Mouse (Mus musculus) midbrain, postnatal 0 days (tissue): ENCODE results near the gene 1700069L16Rik. TPM values are rescaled to one million over a fixed set of nuclear protein-coding genes. Genes with fewer than 3 reads are reported as not detected.

Experiments
- ATAC-seq: fragments of 200-750 bp; cut with Nextera tagmentation; 2 replicates; pipeline ENCODE4 v1.8.0; 2017; ENCODE audit warnings: moderate number of reproducible peaks, mild to moderate bottlenecking, moderate TSS enrichment, moderate library complexity; ENCODE audit not compliant: low FRiP score
- DNase-seq: peaks from one replicate; pipeline ENCODE4 v3.0.0-alpha.2; 2015; ENCODE audit warnings: low spot score
- H3K27ac ChIP-seq: fragments of 300-500 bp; sonication (generic); 2 replicates; pipeline ENCODE4 v1.5.1; 2014; ENCODE audit warnings: low read depth, mild to moderate bottlenecking, low read length, mixed read lengths
- H3K27me3 ChIP-seq: fragments of 300-500 bp; sonication (generic); 2 replicates; pipeline ENCODE4 v1.6.1; 2014; ENCODE audit warnings: low read length, control low read depth, mixed read lengths; ENCODE audit not compliant: insufficient read depth
- H3K36me3 ChIP-seq: fragments of 300-500 bp; sonication (generic); 2 replicates; pipeline ENCODE4 v1.6.1; 2014; ENCODE audit warnings: low read length, control low read depth, mixed read lengths; ENCODE audit not compliant: insufficient read depth
- H3K4me1 ChIP-seq: fragments of 300-500 bp; sonication (generic); 2 replicates; pipeline ENCODE4 v1.6.1; 2014; ENCODE audit warnings: mild to moderate bottlenecking, control low read depth, antibody characterized with exemption, low read length, mixed read lengths; ENCODE audit not compliant: insufficient read depth
- H3K4me2 ChIP-seq: fragments of 300-500 bp; sonication (generic); 2 replicates; pipeline ENCODE4 v1.6.1; 2014; ENCODE audit warnings: low read depth, mild to moderate bottlenecking, low read length, mixed read lengths; ENCODE audit not compliant: poor library complexity, severe bottlenecking
- H3K4me3 ChIP-seq: fragments of 300-500 bp; sonication (generic); 2 replicates; pipeline ENCODE4 v1.5.1; 2014; ENCODE audit warnings: low read depth, mild to moderate bottlenecking, low read length, moderate library complexity
- H3K9ac ChIP-seq: fragments of 300-500 bp; sonication (generic); replicated peaks from 2 replicates; pipeline ENCODE4 v1.6.1; 2014; ENCODE audit warnings: mild to moderate bottlenecking, low read length, moderate library complexity, mixed read lengths; ENCODE audit not compliant: poor library complexity, severe bottlenecking
- H3K9me3 ChIP-seq: fragments of 300-500 bp; sonication (generic); 2 replicates; pipeline ENCODE4 v1.6.1; 2016; ENCODE audit warnings: low read length, control low read depth
- CTCF ChIP-seq: IDR thresholded peaks from 2 replicates; pipeline ENCODE4 v1.5.1; 2016; ENCODE audit warnings: antibody characterized with exemption, mild to moderate bottlenecking
- whole genome bisulfite sequencing: fragments of 180-500 bp; shearing (Covaris S2); extraction: QIAGEN DNeasy Blood & Tissue Kit; methylation state at CpG from one replicate; pipeline ENCODE4 v1.1.7; 2014; 5-methylcytosine and 5-hydroxymethylcytosine counted together
- polyA plus RNA-seq: library from polyadenylated mRNA; unstranded; fragments of >200 nt; fragmentation: Nextera tagmentation; extraction: Ambion mirVana; gene quantifications from 2 replicates; pipeline ENCODE4 v1.2.1, GENCODE M21; 2015
- total RNA-seq: library from RNA; depleted of rRNA; stranded (reverse); fragments of >200 nt; gene quantifications from 2 replicates; pipeline ENCODE4 v1.2.3, GENCODE M21; 2014

1700069L16Rik gene
- total and polyA plus RNA-seq, 2 experiments from 2014 or later: not detected

GRCm38 (mm10) chr5:113736113-113736502, 11.5 kb upstream of the 1700069L16Rik start:
- peak overlapping the region; percentile 84 for H3K4me2 ChIP-seq
- peak overlapping the region; percentile 51 for H3K4me3 ChIP-seq
- peak overlapping the region; percentile 61 for H3K9ac ChIP-seq
- peak overlapping the region; percentile 97 for H3K27ac ChIP-seq
- WGBS: 5% methylated on average over 10 of the region's 10 CpGs
- peaks cover 8% of the 10 kb centered on the region for H3K4me1 ChIP-seq
- H3K27me3 ChIP-seq: no peaks in the 10 kb centered on the region
- DNase-seq (no peak), ATAC-seq (peak; percentile 35)
- no peaks in the 10 kb centered on the region for H3K9me3 ChIP-seq
- H3K36me3 ChIP-seq: peaks cover 28% of the 10 kb centered on the region
- no peak for TF ChIP-seq CTCF

- peaks cover 14% of the 10 kb centered on the region for H3K4me1 ChIP-seq
- DNase-seq (peak; percentile 100), ATAC-seq (peak; percentile 92)
- peak within 1 kb of the TSS; percentile 61 for H3K9ac ChIP-seq
- no peaks in the 10 kb centered on the region for H3K9me3 ChIP-seq
- under 1% methylated on average over 71 of the region's 71 CpGs for whole genome bisulfite sequencing
- no peaks in the 10 kb centered on the region for H3K27me3 ChIP-seq
- peak within 1 kb of the TSS; percentile 84 for H3K4me2 ChIP-seq
- peaks cover 24% of the 10 kb centered on the region for H3K36me3 ChIP-seq
- peak within 1 kb of the TSS; percentile 51 for H3K4me3 ChIP-seq
- no peak for TF ChIP-seq CTCF
- peak within 1 kb of the TSS; percentile 97 for H3K27ac ChIP-seq
Measured at GRCm38 (mm10) chr5:113735345-113736112, 11.0 kb upstream of the 1700069L16Rik start, which contains the start of gene Ficd. Gene Ficd, plus strand, starts transcription at chr5:113735803.

- peak overlapping the region; percentile 84 for H3K4me2 ChIP-seq
- DNase-seq (no peak), ATAC-seq (peak; percentile 13; the same call in 1 of the 2 replicates)
- H3K4me3 ChIP-seq: peak overlapping the region; percentile 51
- H3K27ac ChIP-seq: peak overlapping the region; percentile 97
- no peaks in the 10 kb centered on the region for H3K9me3 ChIP-seq
- peaks cover 21% of the 10 kb centered on the region for H3K36me3 ChIP-seq
- peaks cover 19% of the 10 kb centered on the region for H3K4me1 ChIP-seq
- WGBS: 28% methylated on average over 7 of the region's 7 CpGs
- no peaks in the 10 kb centered on the region for H3K27me3 ChIP-seq
- H3K9ac ChIP-seq: peak overlapping the region; percentile 61
- no peak for TF ChIP-seq CTCF
Measured at GRCm38 (mm10) chr5:113735023-113735344, 10.4 kb upstream of the 1700069L16Rik start.

GRCm38 (mm10) chr5:113734376-113734775, 9.8 kb upstream of the 1700069L16Rik start:
- no peaks in the 10 kb centered on the region for H3K27me3 ChIP-seq
- H3K27ac ChIP-seq: no peak overlapping the region
- no peak for ATAC-seq

GRCm38 (mm10) chr5:113732182-113732581, 7.6 kb upstream of the 1700069L16Rik start:
- no peak overlapping the region for H3K4me2 ChIP-seq
- 28% methylated on average over 6 of the region's 6 CpGs for WGBS
- H3K9ac ChIP-seq: no peak overlapping the region
- peaks cover 18% of the 10 kb centered on the region for H3K4me1 ChIP-seq
- no peaks in the 10 kb centered on the region for H3K9me3 ChIP-seq
- H3K27me3 ChIP-seq: no peaks in the 10 kb centered on the region
- H3K27ac ChIP-seq: no peak overlapping the region
- TF ChIP-seq CTCF: peak; percentile 90
- no peak for ATAC-seq
- DNase-seq: peak; percentile 74
- no peak overlapping the region for H3K4me3 ChIP-seq
- H3K36me3 ChIP-seq: no peaks in the 10 kb centered on the region

More at GRCm38 (mm10) chr5:113734376-113734775, 9.8 kb upstream of the 1700069L16Rik start:
- peaks cover 16% of the 10 kb centered on the region for H3K36me3 ChIP-seq
- peaks cover 19% of the 10 kb centered on the region for H3K4me1 ChIP-seq
- no peak for TF ChIP-seq CTCF
- H3K9ac ChIP-seq: no peak overlapping the region
- no peaks in the 10 kb centered on the region for H3K9me3 ChIP-seq
- WGBS: 66% methylated on average over 5 of the region's 5 CpGs
- no peak for DNase-seq
- H3K4me2 ChIP-seq: no peak overlapping the region
- H3K4me3 ChIP-seq: no peak overlapping the region

GRCm38 (mm10) chr5:113731174-113731573, 6.6 kb upstream of the 1700069L16Rik start:
- no peak overlapping the region for H3K4me2 ChIP-seq
- H3K9ac ChIP-seq: no peak overlapping the region
- H3K4me3 ChIP-seq: no peak overlapping the region
- 0 out of 2 replicates have a peak overlapping the region, but pooled peaks have one; percentile 52 for H3K27ac ChIP-seq
- H3K27me3 ChIP-seq: no peaks in the 10 kb centered on the region
- WGBS: 88% methylated on average over 7 of the region's 7 CpGs
- DNase-seq: no peak
- H3K4me1 ChIP-seq: peaks cover 13% of the 10 kb centered on the region; the same call in 1 of the 2 replicates
- no peaks in the 10 kb centered on the region for H3K36me3 ChIP-seq
- ATAC-seq: no peak
- no peak for TF ChIP-seq CTCF
- H3K9me3 ChIP-seq: no peaks in the 10 kb centered on the region
